Mouse (Mus musculus): ENCODE data around the gene Slc37a4. TPM values are rescaled to one million over a fixed set of nuclear protein-coding genes. Genes with fewer than 3 reads are reported as not detected.
"Not testable (repeated sequence)": the region's sequence is repeated elsewhere in the genome, so short reads cannot be mapped to it uniquely, and the experiment has no call there.

Slc37a4 gene
- polyA plus RNA-seq, 1 experiment from 2014 or later, result 34.4 TPM

DNA sequence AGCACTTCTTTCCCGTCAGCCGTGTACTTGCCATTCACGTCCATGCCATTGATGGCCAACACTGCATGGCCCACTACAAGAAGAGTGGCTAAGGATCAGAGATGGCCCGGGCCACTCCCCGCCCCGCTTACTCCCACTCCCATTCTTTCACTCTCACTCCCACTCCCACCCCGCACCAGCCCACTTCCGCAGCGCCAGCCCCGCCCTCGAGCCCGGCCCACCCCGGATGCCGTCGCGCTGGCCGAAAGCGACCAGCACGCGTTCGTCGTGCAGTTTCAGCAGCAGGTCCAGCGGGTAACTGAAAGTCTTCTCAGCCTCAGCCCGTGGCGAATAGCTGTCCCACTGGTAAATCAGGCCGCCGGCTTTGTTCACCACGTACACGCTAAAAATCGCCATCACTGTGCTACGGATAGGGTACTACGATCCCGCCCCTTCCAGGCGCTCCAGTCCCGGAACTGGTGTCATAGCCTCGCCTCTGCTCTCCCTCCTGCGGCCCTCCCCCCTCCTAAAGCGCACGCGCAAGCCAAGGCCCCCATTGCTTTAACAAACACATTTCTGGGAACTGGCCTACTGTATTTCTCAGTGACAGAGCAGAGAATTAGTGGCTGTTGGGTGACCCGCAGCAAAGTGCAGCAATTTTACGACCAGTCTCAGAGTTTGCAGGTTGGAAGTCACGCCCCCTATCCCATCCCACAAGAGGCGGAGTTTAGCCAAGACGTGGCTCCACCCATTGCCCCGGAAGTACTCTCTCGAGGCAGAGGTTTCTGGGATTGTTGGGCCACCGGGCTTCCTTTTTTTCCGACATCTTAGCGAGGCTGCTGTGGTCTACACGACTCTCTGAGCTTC, 10.5 kb downstream of the Slc37a4 start, which contains the start of the genes Rps25 and Trappc4:
Gene Rps25, plus strand, starts transcription at position 234 of the 846 bp plus-strand sequence.
Gene Trappc4, minus strand, starts transcription at position 695 of the 846 bp plus-strand sequence.
- H3K27me3 ChIP-seq (ENCODE audit: control insufficient read depth, insufficient read depth, low read length), result no peaks in the 10 kb centered on the region
- peaks cover 29% of the 10 kb centered on the region for H3K36me3 ChIP-seq (ENCODE audit: control insufficient read depth, insufficient read depth, low read length)
- under 1% methylated on average over 51 of the region's 51 CpGs for whole genome bisulfite sequencing

DNA sequence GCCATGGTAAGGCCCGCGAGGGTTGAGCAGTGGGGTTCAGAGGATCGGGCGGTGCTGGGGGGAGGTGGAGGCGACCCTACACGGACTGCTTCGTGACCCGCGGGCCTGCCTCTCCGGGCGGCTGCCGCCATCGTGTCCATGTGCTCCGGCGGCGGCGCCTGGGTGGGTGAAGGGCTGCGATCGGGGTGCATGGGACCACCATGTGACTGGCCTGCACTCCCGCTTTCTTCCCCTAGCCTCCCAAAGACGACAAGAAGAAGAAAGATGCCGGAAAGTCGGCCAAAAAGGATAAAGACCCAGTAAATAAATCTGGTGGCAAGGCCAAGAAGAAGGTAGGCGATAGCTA, 11.1 kb downstream of the Slc37a4 start:
- H3K9ac ChIP-seq (ENCODE audit: low read length), result peak overlapping the region; percentile 93
- peak overlapping the region; percentile 97 for H3K27ac ChIP-seq (ENCODE audit: low read length)
- H3K4me3 ChIP-seq (replicated peaks; ENCODE audit: low read length), result peak overlapping the region; percentile 84
- no peaks in the 10 kb centered on the region for H3K9me3 ChIP-seq (replicated peaks; ENCODE audit: control insufficient read depth, low read length)
- no peak; the same call in 1 of the 2 replicates for ATAC-seq (ENCODE audit: insufficient read depth, low FRiP score)
- WGBS, result under 1% methylated on average over 24 of the region's 24 CpGs
- H3K4me2 ChIP-seq (ENCODE audit: low read depth, low read length), result peak overlapping the region; percentile 72
- H3K36me3 ChIP-seq (ENCODE audit: control insufficient read depth, insufficient read depth, low read length), result peaks cover 25% of the 10 kb centered on the region
- H3K4me1 ChIP-seq (ENCODE audit: control insufficient read depth, insufficient read depth, low read length), result peaks cover 4% of the 10 kb centered on the region; the same call in 1 of the 2 replicates
- no peaks in the 10 kb centered on the region for H3K27me3 ChIP-seq (ENCODE audit: control insufficient read depth, insufficient read depth, low read length)

More for the DNA sequence above, 10.5 kb downstream of the Slc37a4 start, which contains the start of the genes Rps25 and Trappc4:
- peaks cover 4% of the 10 kb centered on the region; the same call in 1 of the 2 replicates for H3K4me1 ChIP-seq (ENCODE audit: control insufficient read depth, insufficient read depth, low read length)
- H3K4me3 ChIP-seq (replicated peaks; ENCODE audit: low read length), result peak within 1 kb of the TSS; percentile 84
- H3K9me3 ChIP-seq (replicated peaks; ENCODE audit: control insufficient read depth, low read length), result no peaks in the 10 kb centered on the region
- ATAC-seq (ENCODE audit: insufficient read depth, low FRiP score), result peak; percentile 96
- H3K4me2 ChIP-seq (ENCODE audit: low read depth, low read length), result peak within 1 kb of the TSS; percentile 81
- peak within 1 kb of the TSS; percentile 97 for H3K27ac ChIP-seq (ENCODE audit: low read length)
- peak within 1 kb of the TSS; percentile 93 for H3K9ac ChIP-seq (ENCODE audit: low read length)

- H3K27me3 ChIP-seq (ENCODE audit: control insufficient read depth, insufficient read depth, low read length); H3K27ac ChIP-seq (ENCODE audit: low read length); ATAC-seq (ENCODE audit: insufficient read depth, low FRiP score); H3K4me1 ChIP-seq (ENCODE audit: control insufficient read depth, insufficient read depth, low read length); H3K9me3 ChIP-seq (replicated peaks; ENCODE audit: control insufficient read depth, low read length): not testable (repeated sequence)
- peak overlapping the region; percentile 93 for H3K9ac ChIP-seq (ENCODE audit: low read length)
- H3K4me3 ChIP-seq (replicated peaks; ENCODE audit: low read length), result peak overlapping the region; percentile 84
- WGBS, result 87% methylated on average over 9 of the region's 9 CpGs
- peaks cover 30% of the 10 kb centered on the region for H3K36me3 ChIP-seq (ENCODE audit: control insufficient read depth, insufficient read depth, low read length)
- peak overlapping the region; percentile 72 for H3K4me2 ChIP-seq (ENCODE audit: low read depth, low read length)
Measured at GRCm38 (mm10) chr9:44408693-44409092, 12.0 kb downstream of the Slc37a4 start.

GRCm38 (mm10) chr9:44410647-44411336, 14.1 kb downstream of the Slc37a4 start:
- Histone ChIP-seq H3K4me1 (ENCODE audit: control insufficient read depth, insufficient read depth, low read length) (peaks cover 4% of the 10 kb centered on the region; the same call in 1 of the 2 replicates), H3K4me3 (replicated peaks; ENCODE audit: low read length) (no peak overlapping the region), H3K27me3 (ENCODE audit: control insufficient read depth, insufficient read depth, low read length) (no peaks in the 10 kb centered on the region), H3K4me2 (ENCODE audit: low read depth, low read length) (no peak overlapping the region), H3K9me3 (replicated peaks; ENCODE audit: control insufficient read depth, low read length) (no peaks in the 10 kb centered on the region), H3K36me3 (ENCODE audit: control insufficient read depth, insufficient read depth, low read length) (peaks cover 30% of the 10 kb centered on the region), H3K27ac (ENCODE audit: low read length) (no peak overlapping the region), H3K9ac (ENCODE audit: low read length) (no peak overlapping the region)
- WGBS, result 68% methylated on average over 2 of the region's 2 CpGs
- ATAC-seq (ENCODE audit: insufficient read depth, low FRiP score), result no peak

GRCm38 (mm10) chr9:44411601-44412130, 15.0 kb downstream of the Slc37a4 start:
- H3K4me2 ChIP-seq (ENCODE audit: low read depth, low read length), result no peak overlapping the region
- no peak overlapping the region for H3K4me3 ChIP-seq (replicated peaks; ENCODE audit: low read length)
- no peak overlapping the region for H3K27ac ChIP-seq (ENCODE audit: low read length)
- no peaks in the 10 kb centered on the region for H3K9me3 ChIP-seq (replicated peaks; ENCODE audit: control insufficient read depth, low read length)
- peaks cover 4% of the 10 kb centered on the region; the same call in 1 of the 2 replicates for H3K4me1 ChIP-seq (ENCODE audit: control insufficient read depth, insufficient read depth, low read length)
- H3K9ac ChIP-seq (ENCODE audit: low read length), result no peak overlapping the region
- H3K27me3 ChIP-seq (ENCODE audit: control insufficient read depth, insufficient read depth, low read length), result no peaks in the 10 kb centered on the region
- peaks cover 30% of the 10 kb centered on the region for H3K36me3 ChIP-seq (ENCODE audit: control insufficient read depth, insufficient read depth, low read length)
- ATAC-seq (ENCODE audit: insufficient read depth, low FRiP score), result no peak
- 80% methylated on average over 1 of the region's 1 CpGs for WGBS

GRCm38 (mm10) chr9:44412306-44412705, 15.7 kb downstream of the Slc37a4 start:
- no peaks in the 10 kb centered on the region for H3K27me3 ChIP-seq (ENCODE audit: control insufficient read depth, insufficient read depth, low read length)
- H3K4me2 ChIP-seq (ENCODE audit: low read depth, low read length), result no peak overlapping the region
- no peak overlapping the region for H3K27ac ChIP-seq (ENCODE audit: low read length)
- H3K4me1 ChIP-seq (ENCODE audit: control insufficient read depth, insufficient read depth, low read length), result peaks cover 7% of the 10 kb centered on the region; the same call in 1 of the 2 replicates
- no peak overlapping the region for H3K4me3 ChIP-seq (replicated peaks; ENCODE audit: low read length)
- no peaks in the 10 kb centered on the region for H3K9me3 ChIP-seq (replicated peaks; ENCODE audit: control insufficient read depth, low read length)
- no peak for ATAC-seq (ENCODE audit: insufficient read depth, low FRiP score)
- WGBS, result 75% methylated on average over 4 of the region's 4 CpGs
- H3K9ac ChIP-seq (ENCODE audit: low read length), result no peak overlapping the region
- peaks cover 30% of the 10 kb centered on the region for H3K36me3 ChIP-seq (ENCODE audit: control insufficient read depth, insufficient read depth, low read length)

DNA sequence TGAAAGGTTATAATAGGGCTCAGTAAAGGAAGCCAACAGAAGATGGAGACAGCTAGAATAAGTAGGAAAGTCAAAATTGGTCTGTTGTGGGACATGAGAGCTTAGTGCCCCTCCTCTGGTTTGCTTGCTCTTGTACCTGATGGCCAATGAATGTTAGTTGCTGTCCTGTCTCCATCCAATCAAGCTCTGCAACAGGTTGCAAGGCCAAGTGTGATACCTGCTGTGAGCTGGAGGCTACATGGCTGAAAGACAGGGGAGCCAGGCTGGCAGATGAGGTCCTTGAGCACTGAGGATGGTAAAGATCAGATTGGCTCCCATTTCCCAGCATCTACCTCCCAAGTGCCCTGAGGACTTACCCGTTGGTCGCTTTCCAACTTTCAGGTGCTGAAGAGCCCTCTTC, 16.1 kb downstream of the Slc37a4 start:
- Histone ChIP-seq H3K9me3 (replicated peaks; ENCODE audit: control insufficient read depth, low read length) (no peaks in the 10 kb centered on the region), H3K4me1 (ENCODE audit: control insufficient read depth, insufficient read depth, low read length) (peaks cover 7% of the 10 kb centered on the region; the same call in 1 of the 2 replicates), H3K27me3 (ENCODE audit: control insufficient read depth, insufficient read depth, low read length) (no peaks in the 10 kb centered on the region), H3K4me3 (replicated peaks; ENCODE audit: low read length) (no peak overlapping the region), H3K36me3 (ENCODE audit: control insufficient read depth, insufficient read depth, low read length) (peaks cover 30% of the 10 kb centered on the region), H3K27ac (ENCODE audit: low read length) (no peak overlapping the region), H3K9ac (ENCODE audit: low read length) (no peak overlapping the region), H3K4me2 (ENCODE audit: low read depth, low read length) (no peak overlapping the region)
- 76% methylated on average over 2 of the region's 2 CpGs for WGBS
- ATAC-seq (ENCODE audit: insufficient read depth, low FRiP score), result no peak

DNA sequence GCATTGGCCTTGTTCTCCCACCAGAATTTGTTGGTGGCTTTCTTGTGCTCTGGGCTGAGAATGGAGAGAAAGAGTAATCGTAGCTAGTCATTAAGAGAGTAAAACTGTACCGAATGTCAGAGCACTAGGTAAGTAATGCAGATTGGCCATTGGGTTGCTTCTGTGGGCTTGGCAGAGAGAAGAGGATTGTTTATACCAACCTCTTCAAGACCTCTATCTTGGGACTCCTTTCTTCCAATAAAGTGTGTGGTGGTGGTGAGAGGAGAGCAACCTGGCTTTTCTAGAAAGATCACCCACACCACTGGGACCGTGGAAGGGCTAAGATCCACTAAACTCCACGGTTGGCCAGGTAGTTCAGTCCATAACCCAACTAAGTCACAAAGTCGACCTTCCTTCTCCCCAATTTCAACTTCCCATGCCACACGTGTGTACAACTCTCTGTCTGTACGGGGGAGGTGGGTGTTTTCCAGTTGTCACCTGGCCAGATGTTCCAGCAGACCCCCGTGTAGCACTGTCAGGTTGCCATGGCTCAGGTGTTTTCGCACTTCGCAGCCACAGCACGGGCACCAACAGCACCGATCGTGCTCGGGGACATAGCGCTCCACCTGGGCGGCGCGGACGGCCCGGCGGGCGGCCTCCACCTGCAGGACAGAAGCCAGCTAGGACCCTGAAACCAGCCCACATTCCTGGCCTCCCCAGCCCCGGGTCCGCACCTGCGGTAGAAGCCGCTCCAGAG, 20.7 kb downstream of the Slc37a4 start:
- 0 out of 2 replicates have a peak, but pooled peaks cover 3% of the 10 kb centered on the region for H3K9me3 ChIP-seq (replicated peaks; ENCODE audit: control insufficient read depth, low read length)
- peaks cover 6% of the 10 kb centered on the region; the same call in 1 of the 2 replicates for H3K36me3 ChIP-seq (ENCODE audit: control insufficient read depth, insufficient read depth, low read length)
- WGBS, result 8% methylated on average over 26 of the region's 26 CpGs
- 0 out of 2 replicates have a peak, but pooled peaks cover 7% of the 10 kb centered on the region for H3K4me1 ChIP-seq (ENCODE audit: control insufficient read depth, insufficient read depth, low read length)
- peak overlapping the region; percentile 77 for H3K4me3 ChIP-seq (replicated peaks; ENCODE audit: low read length)
- no peaks in the 10 kb centered on the region for H3K27me3 ChIP-seq (ENCODE audit: control insufficient read depth, insufficient read depth, low read length)
- peak; percentile 72 for ATAC-seq (ENCODE audit: insufficient read depth, low FRiP score)
- peak overlapping the region; percentile 91 for H3K4me2 ChIP-seq (ENCODE audit: low read depth, low read length)
- peak overlapping the region; percentile 43 for H3K27ac ChIP-seq (ENCODE audit: low read length)
- H3K9ac ChIP-seq (ENCODE audit: low read length), result peak overlapping the region; percentile 82

Measured in stomach, embryonic 16.5 days (tissue).